Mouse (Mus musculus) ES-Bruce4 (cell line): ENCODE measurements at regions not wholly inside any gene's neighbourhood (a gene's known extent, or its start where the extent isn't known, plus 50 kb on each side); places are given as distances from the start of the nearest gene placed in this dataset.

Experiments
- CTCF ChIP-seq: IDR thresholded peaks from one replicate; pipeline ENCODE4 v1.8.1; 2011; ENCODE audit warnings: low read depth, low read length
- EP300 ChIP-seq: IDR thresholded peaks from 2 replicates; pipeline ENCODE4 v1.6.1; 2011; ENCODE audit warnings: low read depth, low read length; ENCODE audit not compliant: insufficient read depth
- POLR2A ChIP-seq: IDR thresholded peaks from one replicate; pipeline ENCODE4 v1.8.1; 2011; ENCODE audit warnings: low read length; ENCODE audit not compliant: insufficient read depth

- no peak for TF ChIP-seq CTCF
- TF ChIP-seq POLR2A, result no peak
- TF ChIP-seq EP300, result no peak
Measured at GRCm38 (mm10) chr15:85652871-85653337, 70.6 kb upstream of the Wnt7b start.
